Mouse (Mus musculus): ENCODE results near the gene 4632433K11Rik. TPM values are rescaled to one million over a fixed set of nuclear protein-coding genes. Genes with fewer than 3 reads are reported as not detected.

Gene 4632433K11Rik
- polyA plus RNA-seq, 1 experiment, result 1.8 TPM

GRCm38 (mm10) chr7:5052931-5053343, 19.0 kb downstream of the 4632433K11Rik start:
- no peaks in the 10 kb centered on the region for H3K4me1 ChIP-seq (ENCODE audit: control insufficient read depth, insufficient read depth, low read length)
- H3K4me3 ChIP-seq (ENCODE audit: insufficient read depth, low read length), result peak overlapping the region; percentile 61
- H3K27ac ChIP-seq (ENCODE audit: insufficient read depth, low read length), result no peak overlapping the region
- 0 out of 2 replicates have a peak, but pooled peaks have one; percentile 16 for TF ChIP-seq POLR2A (IDR thresholded peaks at IDR 0.05; ENCODE audit: low read depth, low read length)
- TF ChIP-seq CTCF (IDR thresholded peaks at IDR 0.05; ENCODE audit: borderline replicate concordance, insufficient read depth, low read length), result no peak

- Histone ChIP-seq H3K27ac (ENCODE audit: insufficient read depth, low read length) (no peak overlapping the region), H3K4me3 (ENCODE audit: insufficient read depth, low read length) (peak overlapping the region; percentile 14; the same call in 1 of the 2 replicates), H3K4me1 (ENCODE audit: control insufficient read depth, insufficient read depth, low read length) (no peaks in the 10 kb centered on the region)
- peak; percentile 54 for TF ChIP-seq POLR2A (IDR thresholded peaks at IDR 0.05; ENCODE audit: low read depth, low read length)
- TF ChIP-seq CTCF (IDR thresholded peaks at IDR 0.05; ENCODE audit: borderline replicate concordance, insufficient read depth, low read length), result no peak
These were observed 19.7 kb downstream of the 4632433K11Rik start for GRCm38 (mm10) chr7:5053456-5054179.

- H3K4me3 ChIP-seq (ENCODE audit: insufficient read depth, low read length), result no peak overlapping the region
- no peaks in the 10 kb centered on the region for H3K4me1 ChIP-seq (ENCODE audit: control insufficient read depth, insufficient read depth, low read length)
- TF ChIP-seq CTCF (IDR thresholded peaks at IDR 0.05; ENCODE audit: borderline replicate concordance, insufficient read depth, low read length) (no peak), POLR2A (IDR thresholded peaks at IDR 0.05; ENCODE audit: low read depth, low read length) (no peak)
- no peak overlapping the region for H3K27ac ChIP-seq (ENCODE audit: insufficient read depth, low read length)
These were observed 22.8 kb downstream of the 4632433K11Rik start for GRCm38 (mm10) chr7:5056651-5057263.

- TF ChIP-seq CTCF (IDR thresholded peaks at IDR 0.05; ENCODE audit: borderline replicate concordance, insufficient read depth, low read length) (no peak), POLR2A (IDR thresholded peaks at IDR 0.05; ENCODE audit: low read depth, low read length) (no peak)
- no peaks in the 10 kb centered on the region for H3K4me1 ChIP-seq (ENCODE audit: control insufficient read depth, insufficient read depth, low read length)
- H3K4me3 ChIP-seq (ENCODE audit: insufficient read depth, low read length), result no peak overlapping the region
- no peak overlapping the region for H3K27ac ChIP-seq (ENCODE audit: insufficient read depth, low read length)
These were observed 23.5 kb downstream of the 4632433K11Rik start for GRCm38 (mm10) chr7:5057381-5057780.

GRCm38 (mm10) chr7:5057804-5058203, 23.9 kb downstream of the 4632433K11Rik start:
- TF ChIP-seq POLR2A (IDR thresholded peaks at IDR 0.05; ENCODE audit: low read depth, low read length) (no peak), CTCF (IDR thresholded peaks at IDR 0.05; ENCODE audit: borderline replicate concordance, insufficient read depth, low read length) (no peak)
- Histone ChIP-seq H3K4me3 (ENCODE audit: insufficient read depth, low read length) (no peak overlapping the region), H3K4me1 (ENCODE audit: control insufficient read depth, insufficient read depth, low read length) (no peaks in the 10 kb centered on the region), H3K27ac (ENCODE audit: insufficient read depth, low read length) (no peak overlapping the region)

GRCm38 (mm10) chr7:5058631-5059030, 24.7 kb downstream of the 4632433K11Rik start:
- Histone ChIP-seq H3K27ac (ENCODE audit: insufficient read depth, low read length) (no peak overlapping the region), H3K4me1 (ENCODE audit: control insufficient read depth, insufficient read depth, low read length) (no peaks in the 10 kb centered on the region), H3K4me3 (ENCODE audit: insufficient read depth, low read length) (no peak overlapping the region)
- TF ChIP-seq CTCF (IDR thresholded peaks at IDR 0.05; ENCODE audit: borderline replicate concordance, insufficient read depth, low read length) (no peak), POLR2A (IDR thresholded peaks at IDR 0.05; ENCODE audit: low read depth, low read length) (no peak)

- TF ChIP-seq CTCF (IDR thresholded peaks at IDR 0.05; ENCODE audit: borderline replicate concordance, insufficient read depth, low read length) (no peak), POLR2A (IDR thresholded peaks at IDR 0.05; ENCODE audit: low read depth, low read length) (no peak)
- Histone ChIP-seq H3K4me3 (ENCODE audit: insufficient read depth, low read length) (no peak overlapping the region), H3K4me1 (ENCODE audit: control insufficient read depth, insufficient read depth, low read length) (no peaks in the 10 kb centered on the region), H3K27ac (ENCODE audit: insufficient read depth, low read length) (no peak overlapping the region)
These were observed 25.5 kb downstream of the 4632433K11Rik start for GRCm38 (mm10) chr7:5059421-5059820.

GRCm38 (mm10) chr7:5060239-5060731, 26.4 kb downstream of the 4632433K11Rik start:
- H3K27ac ChIP-seq (ENCODE audit: insufficient read depth, low read length), result peak overlapping the region; percentile 99
- no peaks in the 10 kb centered on the region for H3K4me1 ChIP-seq (ENCODE audit: control insufficient read depth, insufficient read depth, low read length)
- TF ChIP-seq POLR2A (IDR thresholded peaks at IDR 0.05; ENCODE audit: low read depth, low read length) (0 out of 2 replicates have a peak, but pooled peaks have one; percentile 41), CTCF (IDR thresholded peaks at IDR 0.05; ENCODE audit: borderline replicate concordance, insufficient read depth, low read length) (peak; percentile 91)
- peak overlapping the region; percentile 68 for H3K4me3 ChIP-seq (ENCODE audit: insufficient read depth, low read length)

- H3K4me1 ChIP-seq (ENCODE audit: control insufficient read depth, insufficient read depth, low read length), result no peaks in the 10 kb centered on the region
- H3K4me3 ChIP-seq (ENCODE audit: insufficient read depth, low read length), result peak overlapping the region; percentile 68
- H3K27ac ChIP-seq (ENCODE audit: insufficient read depth, low read length), result peak overlapping the region; percentile 99
- TF ChIP-seq CTCF (IDR thresholded peaks at IDR 0.05; ENCODE audit: borderline replicate concordance, insufficient read depth, low read length) (0 out of 2 replicates have a peak, but pooled peaks have one; percentile 23), POLR2A (IDR thresholded peaks at IDR 0.05; ENCODE audit: low read depth, low read length) (peak; percentile 57)
These were observed 27.2 kb downstream of the 4632433K11Rik start for GRCm38 (mm10) chr7:5060944-5061773.
